Mouse (Mus musculus) spleen, adult 2 months (tissue): ENCODE measurements around the gene C1qtnf2.

Experiments
- CTCF ChIP-seq: fragments of 200-500 bp; IDR thresholded peaks from 2 replicates; pipeline ENCODE4 v1.5.1; 2011; ENCODE audit warnings: mild to moderate bottlenecking, inconsistent platforms; ENCODE audit not compliant: insufficient read depth, insufficient read length, insufficient replicate concordance; ENCODE audit errors: extremely low read depth
- POLR2A ChIP-seq: fragments of 200-500 bp; IDR thresholded peaks from 2 replicates; pipeline ENCODE4 v1.6.1; 2011; ENCODE audit warnings: low read depth, low read length, inconsistent platforms

- TF ChIP-seq CTCF (no peak), POLR2A (no peak)
Observed at GRCm38 (mm10) chr11:43495532-43495931, 21.5 kb downstream of the C1qtnf2 start.
